Mouse (Mus musculus) liver, embryonic 14.5 days (tissue): ENCODE results near the gene Adap1. TPM values are rescaled to one million over a fixed set of nuclear protein-coding genes. Genes with fewer than 3 reads are reported as not detected.

ENCODE experiments used
- ATAC-seq: fragments of 200-750 bp; cut with Nextera tagmentation; 2 replicates; pipeline ENCODE4 v1.8.0; 2017; ENCODE audit warnings: moderate number of reproducible peaks, mild to moderate bottlenecking, moderate library complexity; ENCODE audit not compliant: insufficient read depth
- DNase-seq, 3 experiments: peaks; one replicate each; pipeline ENCODE4 v3.0.0-alpha.2; 2012 to 2013; ENCODE audit warnings: low read depth in 3 of 3, low spot score in 3 of 3
- H3K27ac ChIP-seq: fragments of 300-500 bp; sonication (generic); 2 replicates; pipeline ENCODE4 v1.5.1; 2014; ENCODE audit warnings: moderate library complexity, mild to moderate bottlenecking, control low read depth, inconsistent platforms
- H3K27me3 ChIP-seq: fragments of 300-500 bp; sonication (generic); 2 replicates; pipeline ENCODE4 v1.6.1; 2014; ENCODE audit warnings: mild to moderate bottlenecking, low read length, moderate library complexity; ENCODE audit not compliant: control insufficient read depth, insufficient read depth
- H3K36me3 ChIP-seq: fragments of 300-500 bp; sonication (generic); replicated peaks from 2 replicates; pipeline ENCODE4 v1.6.1; 2014; ENCODE audit warnings: low read depth; ENCODE audit not compliant: control insufficient read depth, insufficient read depth
- H3K4me1 ChIP-seq, 2 experiments: fragments of 200-500 bp in 1 of 2; fragments of 300-500 bp in 1 of 2; sonication (generic) in 1 of 2; replicated peaks; 2 replicates each; pipeline ENCODE4 v1.6.1; 2012 to 2014; ENCODE audit warnings: antibody characterized with exemption in 1 of 2, inconsistent platforms in 1 of 2, low read length in 1 of 2; ENCODE audit not compliant: control insufficient read depth in 2 of 2, insufficient read depth in 2 of 2
- H3K4me2 ChIP-seq: fragments of 300-500 bp; sonication (generic); 2 replicates; pipeline ENCODE4 v1.6.1; 2014; ENCODE audit warnings: low read depth, mild to moderate bottlenecking, control low read depth, moderate library complexity
- H3K4me3 ChIP-seq, 2 experiments: fragments of 200-500 bp in 1 of 2; fragments of 300-500 bp in 1 of 2; sonication (generic) in 1 of 2; 2 replicates each; pipeline ENCODE4 v1.5.1; 2012 to 2014; ENCODE audit warnings: low read depth in 2 of 2, low read length in 2 of 2, mild to moderate bottlenecking in 2 of 2, control low read depth in 1 of 2, inconsistent platforms in 1 of 2, moderate library complexity in 1 of 2; ENCODE audit not compliant: insufficient read depth in 1 of 2
- H3K9ac ChIP-seq: fragments of 300-500 bp; sonication (generic); replicated peaks from 2 replicates; pipeline ENCODE4 v1.6.1; 2014; ENCODE audit warnings: mild to moderate bottlenecking, control low read depth, moderate library complexity
- H3K9me3 ChIP-seq: fragments of 300-500 bp; sonication (generic); 2 replicates; pipeline ENCODE4 v1.6.1; 2016; ENCODE audit warnings: low read length, mixed read lengths; ENCODE audit not compliant: control insufficient read depth
- CTCF ChIP-seq: IDR thresholded peaks from 2 replicates; pipeline ENCODE4 v1.5.1; 2016; ENCODE audit warnings: antibody characterized with exemption, low read depth, control low read depth
- EP300 ChIP-seq: IDR thresholded peaks from 2 replicates; pipeline ENCODE4 v1.6.1; 2016; ENCODE audit warnings: antibody characterized with exemption, low read depth
- WGBS: fragments of 180-500 bp; shearing (Covaris S2); extraction: QIAGEN DNeasy Blood & Tissue Kit; methylation state at CpG from one replicate; pipeline ENCODE4 v1.1.7; 2014; ENCODE audit not compliant: insufficient replicate concordance; 5-methylcytosine and 5-hydroxymethylcytosine counted together
- polyA plus RNA-seq, 2 experiments: library from polyadenylated mRNA; depleted of rRNA in 1 of 2; stranded (reverse) in 1 of 2; unstranded in 1 of 2; fragments of >200 nt; fragmentation: Nextera tagmentation in 1 of 2; extraction: Ambion mirVana in 1 of 2; gene quantifications; 2 replicates each; pipeline versions ENCODE4 v1.2.1 to v1.2.3; 2012 to 2014

Gene Adap1
- polyA plus RNA-seq, 2 experiments = 2.2 to 3.0 TPM

- 2% methylated on average over 39 of the region's 39 CpGs for WGBS
- H3K4me3 ChIP-seq = peak overlapping the region; percentile 54 to 59
- H3K27me3 ChIP-seq = no peaks in the 10 kb centered on the region
- peak; percentile 50 for TF ChIP-seq EP300
- TF ChIP-seq CTCF = peak; percentile 40
- peak overlapping the region; percentile 83 for H3K27ac ChIP-seq
- H3K36me3 ChIP-seq = no peaks in the 10 kb centered on the region
- DNase-seq = peak; percentile 82 to 87 (median 85)
- H3K9ac ChIP-seq = peak overlapping the region; percentile 94
- H3K4me1 ChIP-seq = peaks cover 34 to 67% of the 10 kb centered on the region in 2 experiments
- peak overlapping the region; percentile 97 for H3K4me2 ChIP-seq
- H3K9me3 ChIP-seq = no peaks in the 10 kb centered on the region
- ATAC-seq = peak; percentile 90
Observed at GRCm38 (mm10) chr5:139371631-139372401, 46.4 kb upstream of the Adap1 start.

GRCm38 (mm10) chr5:139371118-139371517 lies 45.7 kb upstream of the Adap1 start:
- Histone ChIP-seq H3K4me3 (peak overlapping the region; percentile 54 to 59; a peak in 3 of 4 replicates), H3K4me2 (peak overlapping the region; percentile 97), H3K36me3 (no peaks in the 10 kb centered on the region), H3K27me3 (no peaks in the 10 kb centered on the region), H3K27ac (peak overlapping the region; percentile 83), H3K4me1 (peaks cover 34 to 70% of the 10 kb centered on the region in 2 experiments), H3K9me3 (no peaks in the 10 kb centered on the region), H3K9ac (peak overlapping the region; percentile 94)
- WGBS = 58% methylated on average over 5 of the region's 5 CpGs
- no peak for ATAC-seq
- no peak for DNase-seq
- no peak for TF ChIP-seq CTCF
- no peak for TF ChIP-seq EP300

DNA sequence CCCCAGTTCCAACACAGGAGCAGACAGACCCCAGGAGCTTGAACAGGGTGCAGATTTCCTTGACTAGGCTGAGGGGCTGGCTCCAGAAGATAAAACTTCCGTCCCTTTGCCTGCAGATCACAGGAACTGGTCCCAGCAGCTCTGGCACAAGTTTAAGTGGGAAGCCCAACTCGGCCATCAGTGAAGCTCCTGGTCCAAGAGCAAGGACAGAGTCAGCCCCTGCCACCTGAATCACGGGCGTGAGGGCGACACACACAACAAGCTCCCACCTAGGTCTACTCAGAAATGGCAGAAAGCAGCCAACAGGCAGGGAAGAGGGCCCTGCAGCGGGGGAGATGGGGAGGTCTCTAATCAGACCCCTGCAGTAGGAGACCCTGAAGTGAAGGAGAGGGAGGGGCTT lies 44.9 kb upstream of the Adap1 start:
- WGBS = 60% methylated on average over 6 of the region's 6 CpGs
- no peaks in the 10 kb centered on the region for H3K27me3 ChIP-seq
- H3K36me3 ChIP-seq = no peaks in the 10 kb centered on the region
- H3K27ac ChIP-seq = no peak overlapping the region
- H3K9me3 ChIP-seq = no peaks in the 10 kb centered on the region
- peaks cover 34 to 65% of the 10 kb centered on the region in 2 experiments for H3K4me1 ChIP-seq
- no peak overlapping the region for H3K9ac ChIP-seq
- H3K4me2 ChIP-seq = peak overlapping the region; percentile 97
- no peak for DNase-seq
- no peak for TF ChIP-seq CTCF
- no peak for TF ChIP-seq EP300
- no peak overlapping the region for H3K4me3 ChIP-seq
- ATAC-seq = no peak

DNA sequence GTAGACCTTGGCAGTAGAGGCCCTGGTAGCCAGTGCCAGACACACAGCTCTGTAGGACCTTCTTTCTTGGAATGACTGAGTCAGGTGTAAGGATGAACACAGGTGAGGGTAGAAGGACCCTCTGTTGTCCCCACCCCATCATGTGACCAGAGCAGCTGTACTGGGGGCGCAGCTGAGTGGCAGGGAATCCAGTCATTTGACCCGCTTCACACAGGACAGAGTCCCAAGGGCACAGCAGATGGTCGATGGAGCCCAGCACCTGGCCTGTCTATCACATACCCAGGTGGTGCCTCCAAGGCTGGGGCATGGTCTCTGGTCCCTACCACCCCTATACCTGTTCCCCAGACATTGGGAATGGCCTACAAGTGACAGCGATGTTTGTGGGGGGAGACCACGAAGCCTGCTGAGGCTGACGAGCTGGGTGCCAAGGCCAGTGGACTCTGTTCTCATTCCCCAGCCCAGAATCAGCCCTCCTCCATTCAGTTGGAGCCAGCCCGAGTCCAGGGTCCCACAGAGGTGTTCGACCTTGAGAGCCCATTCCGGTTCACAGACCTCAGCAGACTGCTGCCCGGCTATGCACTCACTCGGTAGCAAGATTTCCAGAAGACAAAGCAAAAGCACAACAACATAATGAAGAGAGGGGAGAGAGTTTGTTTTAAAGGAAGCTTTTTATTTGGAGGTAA lies 43.4 kb upstream of the Adap1 start:
- WGBS = 74% methylated on average over 11 of the region's 11 CpGs
- no peaks in the 10 kb centered on the region for H3K36me3 ChIP-seq
- H3K27ac ChIP-seq = no peak overlapping the region; the same call in 1 of the 2 replicates
- no peak overlapping the region for H3K4me2 ChIP-seq
- no peaks in the 10 kb centered on the region for H3K27me3 ChIP-seq
- no peak overlapping the region for H3K9ac ChIP-seq
- no peaks in the 10 kb centered on the region for H3K9me3 ChIP-seq
- peaks cover 24 to 63% of the 10 kb centered on the region in 2 experiments for H3K4me1 ChIP-seq
- ATAC-seq (no peak), DNase-seq (no peak)
- TF ChIP-seq CTCF = no peak
- no peak for TF ChIP-seq EP300
- H3K4me3 ChIP-seq = no peak overlapping the region

GRCm38 (mm10) chr5:139367884-139368458 lies 42.5 kb upstream of the Adap1 start:
- no peaks in the 10 kb centered on the region for H3K27me3 ChIP-seq
- no peak for TF ChIP-seq EP300
- TF ChIP-seq CTCF = no peak
- H3K27ac ChIP-seq = no peak overlapping the region
- no peak overlapping the region for H3K4me3 ChIP-seq
- DNase-seq (no peak), ATAC-seq (no peak)
- no peak overlapping the region for H3K9ac ChIP-seq
- H3K9me3 ChIP-seq = no peaks in the 10 kb centered on the region
- H3K4me2 ChIP-seq = no peak overlapping the region
- H3K36me3 ChIP-seq = no peaks in the 10 kb centered on the region
- peaks cover 19 to 56% of the 10 kb centered on the region in 2 experiments for H3K4me1 ChIP-seq
- 74% methylated on average over 4 of the region's 4 CpGs for WGBS
